Mouse (Mus musculus) intestine, postnatal 0 days (tissue): Measurements from ENCODE around the gene Samm50. TPM values are rescaled to one million over a fixed set of nuclear protein-coding genes. Genes with fewer than 3 reads are reported as not detected.

Experiments
- ATAC-seq: fragments of 200-750 bp; cut with Nextera tagmentation; 2 replicates; pipeline ENCODE4 v1.8.0; 2017; ENCODE audit warnings: mild to moderate bottlenecking, moderate TSS enrichment, moderate library complexity
- H3K27ac ChIP-seq: fragments of 300-500 bp; sonication (generic); 2 replicates; pipeline ENCODE4 v1.5.1; 2014; ENCODE audit warnings: mild to moderate bottlenecking, low read depth, low read length, moderate library complexity
- H3K27me3 ChIP-seq: fragments of 300-500 bp; sonication (generic); replicated peaks from 2 replicates; pipeline ENCODE4 v1.6.1; 2014; ENCODE audit warnings: low read length, mixed read lengths; ENCODE audit not compliant: control insufficient read depth, insufficient read depth
- H3K36me3 ChIP-seq: fragments of 300-500 bp; sonication (generic); 2 replicates; pipeline ENCODE4 v1.6.1; 2014; ENCODE audit warnings: mild to moderate bottlenecking, moderate library complexity; ENCODE audit not compliant: control insufficient read depth, insufficient read depth
- H3K4me1 ChIP-seq: fragments of 300-500 bp; sonication (generic); replicated peaks from 2 replicates; pipeline ENCODE4 v1.6.1; 2014; ENCODE audit warnings: antibody characterized with exemption, low read length, mixed read lengths; ENCODE audit not compliant: control insufficient read depth, insufficient read depth
- H3K4me2 ChIP-seq: fragments of 300-500 bp; sonication (generic); replicated peaks from 2 replicates; pipeline ENCODE4 v1.6.1; 2014; ENCODE audit warnings: low read depth, mild to moderate bottlenecking, moderate library complexity
- H3K4me3 ChIP-seq: fragments of 300-500 bp; sonication (generic); 2 replicates; pipeline ENCODE4 v1.5.1; 2014; ENCODE audit warnings: low read depth, low read length
- H3K9ac ChIP-seq: fragments of 300-500 bp; sonication (generic); 2 replicates; pipeline ENCODE4 v1.6.1; 2014; ENCODE audit warnings: mild to moderate bottlenecking, low read depth, low read length
- H3K9me3 ChIP-seq: fragments of 300-500 bp; sonication (generic); 2 replicates; pipeline ENCODE4 v1.6.1; 2016; ENCODE audit warnings: mixed run types; ENCODE audit not compliant: control insufficient read depth
- CTCF ChIP-seq: sonication (generic); IDR thresholded peaks from 2 replicates; pipeline ENCODE4 v1.5.1; 2016; ENCODE audit warnings: low read depth, mild to moderate bottlenecking, control low read depth, antibody characterized with exemption, moderate library complexity
- WGBS: fragments of 180-500 bp; shearing (Covaris S2); extraction: QIAGEN DNeasy Blood & Tissue Kit; methylation state at CpG from one replicate; pipeline ENCODE4 v1.1.7; 2014; 5-methylcytosine and 5-hydroxymethylcytosine counted together
- microRNA-seq: library from miRNA; unstranded; fragments of <30 nt; microRNA quantifications from one replicate; pipeline ENCODE4, GENCODE M21; 2016
- polyA plus RNA-seq: library from polyadenylated mRNA; unstranded; fragments of >200 nt; fragmentation: Nextera tagmentation; extraction: Ambion mirVana; gene quantifications from 2 replicates; pipeline ENCODE4 v1.2.1, GENCODE M21; 2015

Samm50 gene
- polyA plus RNA-seq, 1 experiment from 2014 or later: 110 TPM

DNA sequence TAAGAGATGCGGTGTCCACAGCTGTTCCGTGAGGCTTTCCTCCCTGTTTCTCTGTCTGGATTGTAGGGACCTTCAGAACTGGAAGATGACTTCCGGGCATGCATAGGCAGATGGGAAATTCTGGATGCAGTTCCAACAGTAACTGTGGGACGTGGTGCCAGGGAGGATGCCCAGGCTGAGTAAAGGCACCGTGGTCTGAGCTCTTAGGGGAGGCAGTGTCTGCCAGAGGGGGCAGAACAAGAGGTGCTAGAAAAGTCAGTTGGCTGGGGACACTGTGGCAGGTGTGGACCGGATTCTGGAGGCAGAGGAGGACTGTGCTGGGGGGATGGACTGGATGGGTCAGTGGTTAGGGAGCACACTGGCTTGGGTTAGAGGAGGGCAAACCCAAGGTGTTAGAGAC, 70.6 kb downstream of the Samm50 start:
- TF ChIP-seq CTCF: no peak
- Histone ChIP-seq H3K4me1 (no peaks in the 10 kb centered on the region), H3K4me2 (no peak overlapping the region), H3K9me3 (no peaks in the 10 kb centered on the region), H3K4me3 (no peak overlapping the region), H3K36me3 (no peaks in the 10 kb centered on the region), H3K27ac (no peak overlapping the region), H3K27me3 (no peaks in the 10 kb centered on the region), H3K9ac (no peak overlapping the region)
- 94% methylated on average over 6 of the region's 6 CpGs for WGBS
- no peak for ATAC-seq

DNA sequence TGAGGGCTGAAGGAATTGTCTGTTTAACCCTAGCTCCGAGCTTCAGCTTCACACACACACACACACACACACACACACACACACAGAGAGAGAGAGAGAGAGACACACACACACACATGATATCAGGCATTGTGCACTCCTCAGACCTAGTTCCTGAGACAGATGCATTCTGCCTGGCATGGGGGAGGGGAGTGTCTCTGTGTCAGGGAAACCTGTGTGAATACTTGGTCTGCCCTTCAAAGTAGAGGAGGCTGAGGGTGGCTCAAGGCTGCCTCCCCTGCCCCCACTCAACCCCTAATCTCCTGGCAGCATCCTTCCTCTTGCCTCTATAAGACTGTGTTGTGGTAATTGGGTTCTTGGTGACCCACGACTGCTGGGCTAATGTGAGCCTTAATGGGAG, 71.5 kb downstream of the Samm50 start:
- H3K27ac ChIP-seq: no peak overlapping the region
- H3K9me3 ChIP-seq: no peaks in the 10 kb centered on the region
- H3K9ac ChIP-seq: no peak overlapping the region
- H3K36me3 ChIP-seq: no peaks in the 10 kb centered on the region
- no peaks in the 10 kb centered on the region for H3K4me1 ChIP-seq
- WGBS: 52% methylated on average over 2 of the region's 2 CpGs
- ATAC-seq: no peak
- H3K4me2 ChIP-seq: no peak overlapping the region
- H3K27me3 ChIP-seq: no peaks in the 10 kb centered on the region
- no peak overlapping the region for H3K4me3 ChIP-seq
- no peak for TF ChIP-seq CTCF

DNA sequence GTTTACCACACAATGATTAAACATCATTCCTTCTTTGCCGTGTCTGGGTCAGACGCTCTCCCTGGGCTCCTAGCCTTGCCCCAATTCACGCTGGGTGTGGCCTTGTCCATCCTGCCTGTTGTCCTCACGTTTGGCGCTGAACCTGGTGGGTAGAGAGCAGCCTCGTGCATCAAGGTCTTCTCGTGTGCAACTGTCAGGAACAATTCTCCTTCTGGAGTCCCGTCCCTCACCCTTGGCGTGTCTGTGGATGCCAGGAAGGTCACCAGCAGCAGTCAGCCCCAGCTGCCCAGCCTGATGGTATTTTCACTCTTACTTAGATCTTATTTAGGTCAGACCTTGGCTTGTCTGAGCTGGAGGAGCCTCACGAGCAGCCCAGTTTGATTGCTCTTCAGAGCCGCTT, 73.1 kb downstream of the Samm50 start:
- no peak overlapping the region for H3K4me2 ChIP-seq
- H3K27me3 ChIP-seq: no peaks in the 10 kb centered on the region
- H3K9ac ChIP-seq: no peak overlapping the region
- H3K27ac ChIP-seq: no peak overlapping the region
- no peaks in the 10 kb centered on the region for H3K9me3 ChIP-seq
- no peaks in the 10 kb centered on the region for H3K4me1 ChIP-seq
- no peaks in the 10 kb centered on the region for H3K36me3 ChIP-seq
- ATAC-seq: no peak
- WGBS: 66% methylated on average over 11 of the region's 11 CpGs
- no peak for TF ChIP-seq CTCF
- H3K4me3 ChIP-seq: no peak overlapping the region

DNA sequence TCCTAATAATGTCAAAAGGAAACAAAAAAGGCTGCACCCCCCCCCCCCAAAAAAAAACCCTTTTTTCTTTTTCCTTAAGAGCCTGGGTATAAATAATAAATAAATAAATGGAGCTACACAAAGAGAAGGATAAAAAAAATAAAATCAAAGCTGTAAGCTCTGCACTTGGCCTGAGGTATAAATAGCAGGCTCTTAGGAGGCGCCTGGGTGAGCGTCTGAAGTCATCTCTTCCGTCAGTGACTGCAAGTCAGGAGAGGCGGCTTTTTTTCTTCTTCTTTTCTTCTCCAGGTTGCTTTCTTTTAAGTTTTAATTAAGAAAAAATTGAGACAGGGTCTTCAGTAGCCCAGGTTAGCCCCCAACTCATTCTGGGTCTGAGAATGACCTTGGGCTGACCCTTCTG, 74.2 kb downstream of the Samm50 start:
- H3K9me3 ChIP-seq: no peaks in the 10 kb centered on the region
- H3K9ac ChIP-seq: no peak overlapping the region
- H3K27me3 ChIP-seq: no peaks in the 10 kb centered on the region
- ATAC-seq: no peak
- no peaks in the 10 kb centered on the region for H3K36me3 ChIP-seq
- H3K4me3 ChIP-seq: no peak overlapping the region
- H3K27ac ChIP-seq: no peak overlapping the region
- WGBS: 68% methylated on average over 4 of the region's 4 CpGs
- H3K4me1 ChIP-seq: no peaks in the 10 kb centered on the region
- H3K4me2 ChIP-seq: no peak overlapping the region
- TF ChIP-seq CTCF: no peak

Small RNA genes within 50 kb of the gene (microRNA-seq; reads per million reads assigned to microRNA genes)
- not detected for gene Mir6392

Other genes starting within 250 kb of the Samm50 start
- gene Efcab6, start 126.9 kb upstream of the Samm50 start, polyA plus RNA-seq: not detected in 2 replicates
- gene Sult4a1, start 86.5 kb upstream of the Samm50 start, polyA plus RNA-seq: 3.8 and 4.5 TPM in 2 replicates
- not detected in 2 replicates for gene Pnpla5, start 69.1 kb upstream of the Samm50 start, polyA plus RNA-seq
- 0.59 and 0.65 TPM in 2 replicates for gene Pnpla3, start 24.4 kb upstream of the Samm50 start, polyA plus RNA-seq
- gene Parvb, start 39.8 kb downstream of the Samm50 start, polyA plus RNA-seq: 2.6 and 2.8 TPM in 2 replicates
- gene Parvg, start 131.8 kb downstream of the Samm50 start, polyA plus RNA-seq: 1.1 and 1.2 TPM in 2 replicates